Mouse (Mus musculus) midbrain, postnatal 0 days (tissue): ENCODE results near the gene Armc5. TPM values are rescaled to one million over a fixed set of nuclear protein-coding genes. Genes with fewer than 3 reads are reported as not detected.

Experiments
- ATAC-seq: fragments of 200-750 bp; cut with Nextera tagmentation; 2 replicates; pipeline ENCODE4 v1.8.0; 2017; ENCODE audit warnings: moderate number of reproducible peaks, mild to moderate bottlenecking, moderate TSS enrichment, moderate library complexity; ENCODE audit not compliant: low FRiP score
- DNase-seq: peaks from one replicate; pipeline ENCODE4 v3.0.0-alpha.2; 2015; ENCODE audit warnings: low spot score
- H3K27ac ChIP-seq: fragments of 300-500 bp; sonication (generic); 2 replicates; pipeline ENCODE4 v1.5.1; 2014; ENCODE audit warnings: low read depth, mild to moderate bottlenecking, low read length, mixed read lengths
- H3K27me3 ChIP-seq: fragments of 300-500 bp; sonication (generic); 2 replicates; pipeline ENCODE4 v1.6.1; 2014; ENCODE audit warnings: low read length, control low read depth, mixed read lengths; ENCODE audit not compliant: insufficient read depth
- H3K36me3 ChIP-seq: fragments of 300-500 bp; sonication (generic); 2 replicates; pipeline ENCODE4 v1.6.1; 2014; ENCODE audit warnings: low read length, control low read depth, mixed read lengths; ENCODE audit not compliant: insufficient read depth
- H3K4me1 ChIP-seq: fragments of 300-500 bp; sonication (generic); 2 replicates; pipeline ENCODE4 v1.6.1; 2014; ENCODE audit warnings: mild to moderate bottlenecking, control low read depth, antibody characterized with exemption, low read length, mixed read lengths; ENCODE audit not compliant: insufficient read depth
- H3K4me2 ChIP-seq: fragments of 300-500 bp; sonication (generic); 2 replicates; pipeline ENCODE4 v1.6.1; 2014; ENCODE audit warnings: low read depth, mild to moderate bottlenecking, low read length, mixed read lengths; ENCODE audit not compliant: poor library complexity, severe bottlenecking
- H3K4me3 ChIP-seq: fragments of 300-500 bp; sonication (generic); 2 replicates; pipeline ENCODE4 v1.5.1; 2014; ENCODE audit warnings: low read depth, mild to moderate bottlenecking, low read length, moderate library complexity
- H3K9ac ChIP-seq: fragments of 300-500 bp; sonication (generic); replicated peaks from 2 replicates; pipeline ENCODE4 v1.6.1; 2014; ENCODE audit warnings: mild to moderate bottlenecking, low read length, moderate library complexity, mixed read lengths; ENCODE audit not compliant: poor library complexity, severe bottlenecking
- H3K9me3 ChIP-seq: fragments of 300-500 bp; sonication (generic); 2 replicates; pipeline ENCODE4 v1.6.1; 2016; ENCODE audit warnings: low read length, control low read depth
- CTCF ChIP-seq: IDR thresholded peaks from 2 replicates; pipeline ENCODE4 v1.5.1; 2016; ENCODE audit warnings: antibody characterized with exemption, mild to moderate bottlenecking
- WGBS: fragments of 180-500 bp; shearing (Covaris S2); extraction: QIAGEN DNeasy Blood & Tissue Kit; methylation state at CpG from one replicate; pipeline ENCODE4 v1.1.7; 2014; 5-methylcytosine and 5-hydroxymethylcytosine counted together
- polyA plus RNA-seq: library from polyadenylated mRNA; unstranded; fragments of >200 nt; fragmentation: Nextera tagmentation; extraction: Ambion mirVana; gene quantifications from 2 replicates; pipeline ENCODE4 v1.2.1, GENCODE M21; 2015
- total RNA-seq: library from RNA; depleted of rRNA; stranded (reverse); fragments of >200 nt; gene quantifications from 2 replicates; pipeline ENCODE4 v1.2.3, GENCODE M21; 2014

The Armc5 gene
- total and polyA plus RNA-seq, 2 experiments from 2014 or later, result 15.2 to 19.9 TPM

DNA sequence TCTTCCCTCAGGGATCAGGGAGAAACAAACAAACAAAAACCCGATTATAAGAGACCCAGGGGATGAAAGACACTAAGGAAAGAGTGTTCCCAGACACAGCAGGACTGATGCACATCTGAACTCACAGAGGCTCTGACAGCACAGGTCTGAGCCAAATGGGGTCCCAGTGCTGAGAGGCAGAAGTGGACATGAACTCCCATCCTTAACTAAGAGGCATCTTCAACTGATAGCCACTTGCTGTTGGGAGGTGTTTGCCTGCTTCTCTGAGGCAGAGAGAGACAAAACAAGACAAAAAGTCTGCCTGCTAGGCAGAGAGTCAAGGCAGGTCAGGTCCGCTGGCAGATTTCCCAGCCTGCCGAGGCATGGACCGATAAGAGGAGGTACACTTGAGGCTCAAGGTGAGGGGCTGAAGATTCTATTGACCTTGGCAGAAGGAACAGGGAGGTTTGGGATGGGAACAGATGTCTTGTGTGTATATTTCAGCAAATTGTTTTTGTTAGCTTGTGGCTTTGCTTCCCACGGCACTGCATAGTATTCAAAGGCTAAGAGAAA lies 19.7 kb downstream of the Armc5 start:
- no peaks in the 10 kb centered on the region for H3K27me3 ChIP-seq
- ATAC-seq, result no peak
- WGBS, result 56% methylated on average over 5 of the region's 5 CpGs
- no peak for DNase-seq
- no peak overlapping the region for H3K27ac ChIP-seq
- H3K36me3 ChIP-seq, result no peaks in the 10 kb centered on the region
- no peaks in the 10 kb centered on the region for H3K4me1 ChIP-seq
- H3K9me3 ChIP-seq, result no peaks in the 10 kb centered on the region
- TF ChIP-seq CTCF, result no peak
- no peak overlapping the region for H3K9ac ChIP-seq
- H3K4me3 ChIP-seq, result no peak overlapping the region
- H3K4me2 ChIP-seq, result no peak overlapping the region

DNA sequence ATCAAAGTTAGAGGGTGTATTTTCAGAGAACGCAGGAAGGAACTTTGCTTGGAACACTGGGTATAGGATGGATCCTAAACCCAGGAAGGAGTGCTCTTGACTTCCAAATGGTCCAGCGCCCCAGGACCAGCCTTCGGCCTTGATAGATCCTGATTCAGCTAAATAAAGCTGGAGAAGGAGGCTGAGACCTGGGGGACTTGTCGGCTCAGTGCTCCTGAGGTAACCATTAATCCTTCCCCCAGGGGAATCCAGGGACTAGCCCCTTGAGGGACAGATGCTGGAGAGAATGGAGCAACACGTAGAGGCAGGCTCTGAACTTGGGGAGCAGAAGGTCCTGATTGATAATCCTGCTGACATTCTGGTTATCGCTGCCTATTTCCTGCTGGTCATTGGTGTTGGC lies 28.3 kb downstream of the Armc5 start, which contains the start of gene Slc5a2:
Gene Slc5a2 (plus strand): TSS at position 247 of the 400 bp plus-strand sequence.
- ATAC-seq (no peak), DNase-seq (no peak)
- 83% methylated on average over 6 of the region's 6 CpGs for WGBS
- H3K4me3 ChIP-seq, result no peak within 1 kb of the TSS
- H3K4me2 ChIP-seq, result no peak within 1 kb of the TSS
- H3K9me3 ChIP-seq, result no peaks in the 10 kb centered on the region
- no peaks in the 10 kb centered on the region for H3K27me3 ChIP-seq
- H3K36me3 ChIP-seq, result no peaks in the 10 kb centered on the region; the same call in 1 of the 2 replicates
- no peaks in the 10 kb centered on the region for H3K4me1 ChIP-seq
- no peak for TF ChIP-seq CTCF
- no peak within 1 kb of the TSS for H3K27ac ChIP-seq
- no peak within 1 kb of the TSS for H3K9ac ChIP-seq

DNA sequence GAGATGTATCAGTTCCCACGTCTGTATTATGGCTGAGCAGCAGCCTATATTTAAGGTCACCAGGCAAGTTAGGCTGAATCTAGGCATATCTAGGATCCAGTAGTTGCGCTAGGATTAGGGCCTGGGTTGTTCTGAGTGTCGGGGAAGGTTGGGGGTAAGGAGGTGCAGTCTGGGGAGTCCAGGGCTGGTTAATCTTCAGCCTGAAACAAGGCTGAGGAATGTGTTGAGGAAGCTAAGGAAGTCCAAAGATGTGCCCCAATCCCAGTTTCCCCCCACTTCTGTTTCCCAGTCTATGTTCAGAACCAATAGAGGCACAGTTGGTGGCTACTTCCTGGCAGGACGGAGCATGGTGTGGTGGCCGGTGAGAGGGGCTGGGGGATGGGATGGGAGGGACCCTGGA lies 28.9 kb downstream of the Armc5 start:
- H3K9me3 ChIP-seq, result no peaks in the 10 kb centered on the region
- ATAC-seq (no peak), DNase-seq (no peak)
- no peak overlapping the region for H3K9ac ChIP-seq
- H3K4me1 ChIP-seq, result no peaks in the 10 kb centered on the region
- no peaks in the 10 kb centered on the region for H3K27me3 ChIP-seq
- no peak for TF ChIP-seq CTCF
- no peak overlapping the region for H3K4me3 ChIP-seq
- H3K4me2 ChIP-seq, result no peak overlapping the region
- 84% methylated on average over 5 of the region's 5 CpGs for WGBS
- no peak overlapping the region for H3K27ac ChIP-seq
- H3K36me3 ChIP-seq, result peaks cover 5% of the 10 kb centered on the region; the same call in 1 of the 2 replicates

DNA sequence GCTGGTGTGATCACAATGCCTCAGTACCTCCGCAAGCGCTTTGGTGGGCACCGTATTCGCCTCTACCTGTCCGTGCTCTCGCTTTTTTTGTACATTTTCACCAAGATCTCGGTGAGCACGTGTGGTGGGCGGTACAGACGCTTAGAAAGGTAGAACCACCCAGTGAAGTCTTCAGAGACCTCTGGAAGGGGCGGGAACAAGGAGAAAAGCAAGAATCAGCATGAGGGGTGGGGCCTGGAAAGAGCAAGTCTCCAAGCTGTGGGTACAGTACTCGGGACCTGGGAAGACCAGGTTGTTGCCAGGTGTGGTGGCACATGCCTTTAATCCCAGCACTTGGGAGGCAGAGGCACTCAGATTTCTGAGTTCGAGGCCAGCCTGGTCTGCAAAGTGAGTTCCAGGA lies 30.2 kb downstream of the Armc5 start:
- no peak overlapping the region for H3K4me3 ChIP-seq
- WGBS, result 75% methylated on average over 13 of the region's 13 CpGs
- TF ChIP-seq CTCF, result no peak
- peaks cover 13% of the 10 kb centered on the region for H3K36me3 ChIP-seq
- ATAC-seq (no peak), DNase-seq (no peak)
- H3K4me1 ChIP-seq, result no peaks in the 10 kb centered on the region
- no peak overlapping the region for H3K9ac ChIP-seq
- no peaks in the 10 kb centered on the region for H3K27me3 ChIP-seq
- no peak overlapping the region for H3K27ac ChIP-seq
- no peaks in the 10 kb centered on the region for H3K9me3 ChIP-seq
- H3K4me2 ChIP-seq, result no peak overlapping the region

DNA sequence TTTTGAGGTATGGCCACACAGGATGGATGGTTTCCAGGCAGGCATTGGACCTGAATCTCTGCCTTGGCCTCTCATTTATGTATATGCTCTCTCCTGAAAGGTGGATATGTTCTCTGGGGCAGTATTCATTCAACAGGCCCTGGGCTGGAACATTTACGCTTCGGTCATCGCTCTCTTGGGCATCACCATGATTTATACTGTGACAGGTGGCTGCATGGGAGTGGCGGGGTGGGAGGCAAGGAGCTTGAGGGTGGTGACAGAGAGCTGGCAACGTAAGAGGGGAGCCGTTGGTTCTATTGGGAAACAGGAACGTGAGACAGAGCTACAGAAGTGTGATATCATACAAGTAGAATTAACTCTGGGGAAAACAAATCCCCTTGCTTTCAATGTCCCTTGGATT lies 30.7 kb downstream of the Armc5 start:
- Histone ChIP-seq H3K4me1 (no peaks in the 10 kb centered on the region), H3K9me3 (no peaks in the 10 kb centered on the region), H3K36me3 (peaks cover 14% of the 10 kb centered on the region), H3K27ac (no peak overlapping the region), H3K4me3 (no peak overlapping the region), H3K4me2 (no peak overlapping the region), H3K27me3 (no peaks in the 10 kb centered on the region), H3K9ac (no peak overlapping the region)
- TF ChIP-seq CTCF, result no peak
- DNase-seq (no peak), ATAC-seq (no peak)
- WGBS, result 89% methylated on average over 7 of the region's 7 CpGs

DNA sequence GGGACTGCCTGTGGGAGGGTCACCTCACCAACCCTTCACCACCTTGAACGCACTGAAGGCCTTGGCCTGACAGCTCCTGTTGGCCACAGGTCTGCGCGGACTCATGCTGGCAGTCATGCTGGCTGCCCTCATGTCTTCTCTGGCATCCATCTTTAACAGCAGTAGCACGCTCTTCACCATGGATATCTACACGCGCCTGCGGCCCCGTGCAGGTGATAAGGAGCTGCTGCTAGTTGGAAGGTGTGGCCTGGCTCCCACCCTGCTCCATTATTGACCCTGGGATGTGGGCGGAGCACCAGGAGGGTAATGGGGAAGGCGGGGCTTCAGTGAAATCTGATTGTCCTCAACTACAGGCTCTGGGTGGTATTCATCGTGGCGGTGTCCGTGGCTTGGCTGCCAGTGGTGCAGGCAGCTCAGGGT lies 33.3 kb downstream of the Armc5 start:
- no peak for DNase-seq
- H3K9me3 ChIP-seq, result no peaks in the 10 kb centered on the region
- TF ChIP-seq CTCF, result no peak
- H3K27ac ChIP-seq, result no peak overlapping the region
- no peaks in the 10 kb centered on the region for H3K4me1 ChIP-seq
- H3K9ac ChIP-seq, result no peak overlapping the region
- no peak overlapping the region for H3K4me3 ChIP-seq
- ATAC-seq, result no peak
- H3K27me3 ChIP-seq, result no peaks in the 10 kb centered on the region
- 68% methylated on average over 13 of the region's 13 CpGs for WGBS
- peaks cover 23% of the 10 kb centered on the region for H3K36me3 ChIP-seq
- no peak overlapping the region for H3K4me2 ChIP-seq
